Mouse (Mus musculus) midbrain, postnatal 0 days (tissue): ENCODE measurements around the gene Cldn10. TPM values are rescaled to one million over a fixed set of nuclear protein-coding genes. Genes with fewer than 3 reads are reported as not detected.

Source experiments
- ATAC-seq: fragments of 200-750 bp; cut with Nextera tagmentation; 2 replicates; pipeline ENCODE4 v1.8.0; 2017; ENCODE audit warnings: moderate number of reproducible peaks, mild to moderate bottlenecking, moderate TSS enrichment, moderate library complexity; ENCODE audit not compliant: low FRiP score
- DNase-seq: peaks from one replicate; pipeline ENCODE4 v3.0.0-alpha.2; 2015; ENCODE audit warnings: low spot score
- H3K27ac ChIP-seq: fragments of 300-500 bp; sonication (generic); 2 replicates; pipeline ENCODE4 v1.5.1; 2014; ENCODE audit warnings: low read depth, mild to moderate bottlenecking, low read length, mixed read lengths
- H3K27me3 ChIP-seq: fragments of 300-500 bp; sonication (generic); 2 replicates; pipeline ENCODE4 v1.6.1; 2014; ENCODE audit warnings: low read length, control low read depth, mixed read lengths; ENCODE audit not compliant: insufficient read depth
- H3K36me3 ChIP-seq: fragments of 300-500 bp; sonication (generic); 2 replicates; pipeline ENCODE4 v1.6.1; 2014; ENCODE audit warnings: low read length, control low read depth, mixed read lengths; ENCODE audit not compliant: insufficient read depth
- H3K4me1 ChIP-seq: fragments of 300-500 bp; sonication (generic); 2 replicates; pipeline ENCODE4 v1.6.1; 2014; ENCODE audit warnings: mild to moderate bottlenecking, control low read depth, antibody characterized with exemption, low read length, mixed read lengths; ENCODE audit not compliant: insufficient read depth
- H3K4me2 ChIP-seq: fragments of 300-500 bp; sonication (generic); 2 replicates; pipeline ENCODE4 v1.6.1; 2014; ENCODE audit warnings: low read depth, mild to moderate bottlenecking, low read length, mixed read lengths; ENCODE audit not compliant: poor library complexity, severe bottlenecking
- H3K4me3 ChIP-seq: fragments of 300-500 bp; sonication (generic); 2 replicates; pipeline ENCODE4 v1.5.1; 2014; ENCODE audit warnings: low read depth, mild to moderate bottlenecking, low read length, moderate library complexity
- H3K9ac ChIP-seq: fragments of 300-500 bp; sonication (generic); replicated peaks from 2 replicates; pipeline ENCODE4 v1.6.1; 2014; ENCODE audit warnings: mild to moderate bottlenecking, low read length, moderate library complexity, mixed read lengths; ENCODE audit not compliant: poor library complexity, severe bottlenecking
- H3K9me3 ChIP-seq: fragments of 300-500 bp; sonication (generic); 2 replicates; pipeline ENCODE4 v1.6.1; 2016; ENCODE audit warnings: low read length, control low read depth
- CTCF ChIP-seq: IDR thresholded peaks from 2 replicates; pipeline ENCODE4 v1.5.1; 2016; ENCODE audit warnings: antibody characterized with exemption, mild to moderate bottlenecking
- WGBS: fragments of 180-500 bp; shearing (Covaris S2); extraction: QIAGEN DNeasy Blood & Tissue Kit; methylation state at CpG from one replicate; pipeline ENCODE4 v1.1.7; 2014; 5-methylcytosine and 5-hydroxymethylcytosine counted together
- polyA plus RNA-seq: library from polyadenylated mRNA; unstranded; fragments of >200 nt; fragmentation: Nextera tagmentation; extraction: Ambion mirVana; gene quantifications from 2 replicates; pipeline ENCODE4 v1.2.1, GENCODE M21; 2015
- total RNA-seq: library from RNA; depleted of rRNA; stranded (reverse); fragments of >200 nt; gene quantifications from 2 replicates; pipeline ENCODE4 v1.2.3, GENCODE M21; 2014

Cldn10 gene
- total and polyA plus RNA-seq, 2 experiments from 2014 or later: 11.8 to 24.1 TPM

GRCm38 (mm10) chr14:118775554-118775953 lies 12.2 kb upstream of the Cldn10 start:
- Histone ChIP-seq H3K4me1 (no peaks in the 10 kb centered on the region), H3K9me3 (no peaks in the 10 kb centered on the region), H3K9ac (no peak overlapping the region), H3K27ac (no peak overlapping the region), H3K27me3 (no peaks in the 10 kb centered on the region), H3K4me2 (no peak overlapping the region), H3K36me3 (no peaks in the 10 kb centered on the region), H3K4me3 (no peak overlapping the region)
- WGBS: 95% methylated on average over 1 of the region's 1 CpGs
- no peak for TF ChIP-seq CTCF
- no peak for DNase-seq
- ATAC-seq: no peak

GRCm38 (mm10) chr14:118776372-118776771 lies 11.3 kb upstream of the Cldn10 start:
- Histone ChIP-seq H3K27me3 (no peaks in the 10 kb centered on the region), H3K36me3 (no peaks in the 10 kb centered on the region), H3K4me1 (no peaks in the 10 kb centered on the region), H3K9me3 (no peaks in the 10 kb centered on the region), H3K4me2 (no peak overlapping the region), H3K4me3 (no peak overlapping the region), H3K9ac (no peak overlapping the region), H3K27ac (no peak overlapping the region)
- DNase-seq (no peak), ATAC-seq (no peak)
- 73% methylated on average over 2 of the region's 2 CpGs for WGBS
- no peak for TF ChIP-seq CTCF

GRCm38 (mm10) chr14:118777478-118777877 lies 10.2 kb upstream of the Cldn10 start:
- Histone ChIP-seq H3K9ac (no peak overlapping the region), H3K36me3 (no peaks in the 10 kb centered on the region), H3K27me3 (no peaks in the 10 kb centered on the region), H3K9me3 (no peaks in the 10 kb centered on the region), H3K27ac (no peak overlapping the region), H3K4me2 (no peak overlapping the region), H3K4me3 (no peak overlapping the region), H3K4me1 (no peaks in the 10 kb centered on the region)
- 92% methylated on average over 4 of the region's 4 CpGs for WGBS
- TF ChIP-seq CTCF: no peak
- ATAC-seq (no peak), DNase-seq (no peak)

DNA sequence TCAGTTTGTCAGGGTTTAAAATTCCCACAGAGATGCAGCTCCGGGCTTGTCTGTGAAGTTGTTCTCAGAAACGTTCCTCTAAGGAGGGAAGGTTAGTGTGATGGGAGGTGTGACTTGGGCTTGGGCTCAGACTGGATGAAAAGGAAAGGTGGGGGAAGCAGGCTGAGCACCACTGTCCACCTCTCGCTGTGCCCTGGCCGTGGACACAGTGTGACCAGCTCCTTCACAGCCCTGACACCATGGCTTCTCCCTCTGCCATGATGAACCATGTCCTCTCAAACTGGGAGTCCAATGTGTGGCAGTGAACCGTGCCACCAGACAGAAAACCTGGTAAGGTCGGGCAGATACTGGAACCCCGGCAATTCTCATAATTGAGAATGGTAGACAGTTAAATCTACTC lies 6.1 kb upstream of the Cldn10 start:
- Histone ChIP-seq H3K36me3 (no peaks in the 10 kb centered on the region), H3K4me1 (no peaks in the 10 kb centered on the region), H3K9ac (no peak overlapping the region), H3K9me3 (no peaks in the 10 kb centered on the region), H3K4me3 (no peak overlapping the region), H3K4me2 (no peak overlapping the region), H3K27me3 (no peaks in the 10 kb centered on the region), H3K27ac (no peak overlapping the region)
- no peak for DNase-seq
- no peak for TF ChIP-seq CTCF
- 83% methylated on average over 7 of the region's 7 CpGs for WGBS
- ATAC-seq: no peak

GRCm38 (mm10) chr14:118782241-118782640 lies 5.5 kb upstream of the Cldn10 start:
- H3K36me3 ChIP-seq: no peaks in the 10 kb centered on the region
- H3K4me3 ChIP-seq: no peak overlapping the region
- H3K9me3 ChIP-seq: no peaks in the 10 kb centered on the region
- no peak overlapping the region for H3K4me2 ChIP-seq
- no peaks in the 10 kb centered on the region for H3K4me1 ChIP-seq
- no peak overlapping the region for H3K9ac ChIP-seq
- DNase-seq: no peak
- no peak overlapping the region for H3K27ac ChIP-seq
- no peak for ATAC-seq
- 0 out of 2 replicates have a peak, but pooled peaks have one; percentile 9 for TF ChIP-seq CTCF
- H3K27me3 ChIP-seq: no peaks in the 10 kb centered on the region
- WGBS: 72% methylated on average over 3 of the region's 3 CpGs

- Histone ChIP-seq H3K9me3 (no peaks in the 10 kb centered on the region), H3K9ac (no peak overlapping the region), H3K4me2 (no peak overlapping the region), H3K36me3 (no peaks in the 10 kb centered on the region), H3K27ac (no peak overlapping the region), H3K4me1 (no peaks in the 10 kb centered on the region), H3K27me3 (no peaks in the 10 kb centered on the region), H3K4me3 (no peak overlapping the region)
- WGBS: 67% methylated on average over 17 of the region's 17 CpGs
- DNase-seq (no peak), ATAC-seq (no peak)
- TF ChIP-seq CTCF: no peak
Measured at GRCm38 (mm10) chr14:118783326-118783935, 4.3 kb upstream of the Cldn10 start.
